Comparison of ENCODE assay signal across 17 mouse cellular contexts in the genomic region with DNA sequence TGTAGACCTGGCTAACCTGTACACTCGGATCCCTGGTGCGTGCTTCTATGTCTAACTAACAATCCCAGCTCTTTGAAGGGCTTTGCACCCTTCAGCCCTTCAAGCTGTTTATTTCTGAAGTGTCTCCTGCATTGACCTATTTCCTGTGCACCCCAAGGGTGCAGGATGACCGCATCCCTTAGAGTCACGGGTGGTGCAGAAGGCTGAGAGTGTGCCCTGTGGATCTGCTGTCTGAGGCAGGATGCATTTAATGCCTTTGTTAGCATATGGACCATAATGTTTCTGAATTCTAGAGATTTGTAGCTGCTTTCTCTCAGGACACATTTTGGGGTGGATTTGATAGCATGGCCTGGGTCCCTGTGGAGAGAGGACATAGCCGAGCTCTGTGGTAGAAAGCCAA.
DNase-seq lines count a peak whose midpoint lies in the region; ATAC-seq lines count a peak whose summit lies in the region.
"Had no signal": no experiment of that assay in that cellular context is flagged by ENCODE, and none has a peak within 500 bp of the region (broad histone marks: within the 10 kb centered on the region; RNA-seq: fewer than 3 reads in every experiment).

No protein-coding gene starts in this region.

- intact Hi-C loops in heart, postnatal 10 days (cut with DNase I), result no loop called here

- H3K4me1 ChIP-seq in liver, embryonic 11.5 days (replicated peaks; ENCODE audit: control insufficient read depth, insufficient read depth, low read length), result peaks cover 40% of the 10 kb centered on the region
- peaks cover 17% of the 10 kb centered on the region for H3K4me1 ChIP-seq in embryonic facial prominence, embryonic 10.5 days
- H3K4me1 ChIP-seq in kidney, embryonic 14.5 days (ENCODE audit: control insufficient read depth, insufficient read depth, low read length), result peaks cover 17% of the 10 kb centered on the region
- H3K4me1 ChIP-seq: midbrain, embryonic 12.5 days had no signal

- peak overlapping the region; percentile 90 for H3K27ac ChIP-seq in liver, embryonic 11.5 days (ENCODE audit: low read depth, low read length)
- H3K27ac ChIP-seq in embryonic facial prominence, embryonic 10.5 days (replicated peaks), result 0 out of 2 replicates have a peak overlapping the region, but pooled peaks have one; percentile 26
- H3K27ac ChIP-seq in kidney, embryonic 14.5 days (ENCODE audit: low read depth, low read length), result no peak overlapping the region
- H3K27ac ChIP-seq: forebrain, embryonic 15.5 days; hindbrain, embryonic 12.5 days; lung, embryonic 15.5 days; midbrain, embryonic 12.5 days had no signal

- peak overlapping the region; percentile 12 for H3K9ac ChIP-seq in liver, embryonic 11.5 days (ENCODE audit: low read depth, low read length)
- no peak overlapping the region for H3K9ac ChIP-seq in kidney, embryonic 14.5 days (ENCODE audit: low read depth, low read length)
- H3K9ac ChIP-seq: forebrain, embryonic 15.5 days; hindbrain, embryonic 12.5 days; lung, embryonic 15.5 days; midbrain, embryonic 12.5 days had no signal

- ATAC-seq in liver, embryonic 11.5 days (replicated peaks; ENCODE audit: low FRiP score), result peak; percentile 13
- ATAC-seq in kidney, embryonic 14.5 days (ENCODE audit: low FRiP score, low TSS enrichment), result no peak
- ATAC-seq: forebrain, embryonic 15.5 days; Patski had no signal

- 75% methylated on average over 5 of the region's 5 CpGs for WGBS in liver, embryonic 11.5 days
- 90% methylated on average over 5 of the region's 5 CpGs for WGBS in embryonic facial prominence, embryonic 10.5 days
- WGBS in kidney, embryonic 14.5 days, result 88% methylated on average over 5 of the region's 5 CpGs

- no peaks in the 10 kb centered on the region for H3K9me3 ChIP-seq in liver, embryonic 11.5 days (ENCODE audit: control insufficient read depth, low read length)
- H3K9me3 ChIP-seq in embryonic facial prominence, embryonic 10.5 days, result no peaks in the 10 kb centered on the region
- H3K9me3 ChIP-seq in kidney, embryonic 14.5 days (ENCODE audit: control insufficient read depth, low read length), result no peaks in the 10 kb centered on the region
- H3K9me3 ChIP-seq: forebrain, embryonic 15.5 days; hindbrain, embryonic 12.5 days; lung, embryonic 15.5 days; midbrain, embryonic 12.5 days had no signal

- peak overlapping the region; percentile 2 for H3K4me2 ChIP-seq in liver, embryonic 11.5 days
- no peak overlapping the region for H3K4me2 ChIP-seq in kidney, embryonic 14.5 days (replicated peaks; ENCODE audit: low read depth, low read length)
- H3K4me2 ChIP-seq: forebrain, embryonic 15.5 days; hindbrain, embryonic 12.5 days; lung, embryonic 15.5 days; midbrain, embryonic 12.5 days had no signal

- H3K4me3 ChIP-seq in liver, embryonic 11.5 days (ENCODE audit: low read depth, low read length), result no peak overlapping the region
- no peak overlapping the region for H3K4me3 ChIP-seq in embryonic facial prominence, embryonic 10.5 days
- no peak overlapping the region for H3K4me3 ChIP-seq in kidney, embryonic 14.5 days (ENCODE audit: low read length)
- H3K4me3 ChIP-seq: forebrain, embryonic 15.5 days; hindbrain, embryonic 12.5 days; lung, embryonic 15.5 days; midbrain, embryonic 12.5 days had no signal

- no peaks in the 10 kb centered on the region for H3K36me3 ChIP-seq in liver, embryonic 11.5 days (ENCODE audit: control insufficient read depth, insufficient read depth, low read length)
- H3K36me3 ChIP-seq in embryonic facial prominence, embryonic 10.5 days (replicated peaks), result no peaks in the 10 kb centered on the region
- H3K36me3 ChIP-seq in kidney, embryonic 14.5 days (ENCODE audit: control insufficient read depth, insufficient read depth, low read length), result no peaks in the 10 kb centered on the region
- H3K36me3 ChIP-seq: hindbrain, embryonic 12.5 days; midbrain, embryonic 12.5 days had no signal

- H3K27me3 ChIP-seq in liver, embryonic 11.5 days (replicated peaks; ENCODE audit: control insufficient read depth, insufficient read depth, low read length), result no peaks in the 10 kb centered on the region
- H3K27me3 ChIP-seq in embryonic facial prominence, embryonic 10.5 days (replicated peaks; ENCODE audit: low read depth, poor library complexity, severe bottlenecking), result no peaks in the 10 kb centered on the region
- no peaks in the 10 kb centered on the region for H3K27me3 ChIP-seq in kidney, embryonic 14.5 days (ENCODE audit: control insufficient read depth, insufficient read depth, low read length)
- H3K27me3 ChIP-seq: forebrain, embryonic 15.5 days; hindbrain, embryonic 12.5 days; lung, embryonic 15.5 days; midbrain, embryonic 12.5 days; Patski had no signal

- DNase-seq in heart, adult 11 months, result peak; percentile 84
- no peak for DNase-seq in heart, postnatal 10 days
- no peak for DNase-seq in liver, embryonic 11.5 days (ENCODE audit: low spot score)
- no peak for DNase-seq in liver
- DNase-seq in embryonic facial prominence, embryonic 10.5 days (ENCODE audit: low spot score), result no peak
- DNase-seq in naive thymus-derived CD4-positive, alpha-beta T cell, adult 2 months (ENCODE audit: low read depth), result peak; percentile 28
- DNase-seq: adrenal gland, postnatal 36 days; B cell, adult 2 months; cerebellum, postnatal 14 days; left cerebral cortex, postnatal 4 days; thymus, postnatal 4 days had no signal

Comparison
In these comparisons a context has a peak if more than half of its experiments do, and no peak if none do; other contexts are left out.
1. DNase-seq: peak in heart, adult 11 months (single experiment) and naive thymus-derived CD4-positive, alpha-beta T cell, adult 2 months (single experiment); none in heart, postnatal 10 days (0 of 2), liver, embryonic 11.5 days (single experiment), liver (single experiment) and embryonic facial prominence, embryonic 10.5 days (single experiment).